Mouse (Mus musculus): ENCODE measurements at regions not wholly inside any gene's neighbourhood (a gene's known extent, or its start where the extent isn't known, plus 50 kb on each side); places are given as distances from the start of the nearest gene placed in this dataset.

- H3K4me3 ChIP-seq (ENCODE audit: control insufficient read depth in 1 of 2, insufficient read depth in 1 of 2, low read depth in 2 of 2, low read length in 2 of 2) = no peak overlapping the region
- H3K27me3 ChIP-seq (ENCODE audit: control insufficient read depth in 1 of 2, insufficient read depth in 2 of 2, low read length in 2 of 2) = no peaks in the 10 kb centered on the region
- H3K79me2 ChIP-seq (ENCODE audit: control insufficient read depth, insufficient read depth, low read length, poor library complexity) = no peaks in the 10 kb centered on the region
- H3K9ac ChIP-seq (ENCODE audit: control insufficient read depth, low read depth, low read length, poor library complexity, severe bottlenecking) = no peak overlapping the region
- H3K9me3 ChIP-seq (replicated peaks; ENCODE audit: insufficient read depth, low read length) = no peaks in the 10 kb centered on the region
- no peak for TF ChIP-seq RAD21 (IDR thresholded peaks at IDR 0.05; ENCODE audit: low read depth, low read length)
- TF ChIP-seq USF2 (IDR thresholded peaks at IDR 0.05; ENCODE audit: borderline replicate concordance in 1 of 2, insufficient read depth in 1 of 2, low read depth in 1 of 2, low read length in 2 of 2) = no peak
- no peak for TF ChIP-seq GABPA (IDR thresholded peaks at IDR 0.05; ENCODE audit: low read depth, low read length)
- no peak for TF ChIP-seq GATA1 (IDR thresholded peaks at IDR 0.05; ENCODE audit: low read depth, low read length)
- TF ChIP-seq MEF2A (IDR thresholded peaks at IDR 0.05; ENCODE audit: extremely low read depth, insufficient replicate concordance, low read depth, low read length, poor library complexity, severe bottlenecking) = no peak
- TF ChIP-seq E2F4 (IDR thresholded peaks at IDR 0.05; ENCODE audit: borderline replicate concordance, low read depth, low read length) = no peak
- no peak for TF ChIP-seq MXI1 (IDR thresholded peaks at IDR 0.05; ENCODE audit: low read depth, low read length)
- no peak for TF ChIP-seq CHD1 (IDR thresholded peaks at IDR 0.05; ENCODE audit: low read depth, low read length)
- no peak for TF ChIP-seq ELF1 (IDR thresholded peaks at IDR 0.05; ENCODE audit: low read depth, low read length)
- TF ChIP-seq TAL1 (IDR thresholded peaks at IDR 0.05; ENCODE audit: low read length) = no peak
- no peak for TF ChIP-seq SMC3 (IDR thresholded peaks at IDR 0.05; ENCODE audit: low read depth, low read length)
- no peak overlapping the region for H3K27ac ChIP-seq (ENCODE audit: control insufficient read depth, low read depth, low read length)
- no peaks in the 10 kb centered on the region for H3K36me3 ChIP-seq (ENCODE audit: control insufficient read depth in 1 of 2, insufficient read depth in 2 of 2, low read length in 2 of 2)
- H3K4me1 ChIP-seq (ENCODE audit: control insufficient read depth in 1 of 2, insufficient read depth in 2 of 2, low read length in 2 of 2) = no peaks in the 10 kb centered on the region
- DNase-seq (ENCODE audit: low read depth, low spot score) = no peak
These were observed 197.2 kb downstream of the Cetn3 start for GRCm38 (mm10) chr13:81980094-81980493.

DNA sequence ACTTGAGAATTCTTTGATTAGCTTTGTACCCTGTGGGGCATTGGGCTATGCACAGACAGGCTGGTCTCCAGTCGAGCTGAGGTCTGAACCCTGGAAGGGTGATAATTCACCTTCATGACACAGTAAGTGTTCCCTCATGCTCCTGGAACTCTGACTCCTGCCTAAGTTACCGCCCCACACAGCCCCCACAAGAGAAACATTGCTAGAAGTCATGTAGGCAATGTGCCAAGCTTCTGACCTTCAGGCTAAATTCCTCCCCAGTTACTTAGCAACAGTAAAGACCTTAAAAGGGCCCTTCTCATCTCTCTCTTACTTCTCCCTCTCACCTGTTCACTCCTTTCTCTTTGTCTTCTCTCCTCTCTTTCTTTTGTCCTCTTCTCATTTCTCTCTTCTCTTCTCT lies 199.6 kb downstream of the Cetn3 start:
- H3K27ac ChIP-seq (ENCODE audit: control insufficient read depth, low read depth, low read length) = no peak overlapping the region
- TF ChIP-seq MEF2A (IDR thresholded peaks at IDR 0.05; ENCODE audit: extremely low read depth, insufficient replicate concordance, low read depth, low read length, poor library complexity, severe bottlenecking) (no peak), UBTF (IDR thresholded peaks at IDR 0.05; ENCODE audit: borderline replicate concordance, insufficient read depth, low read depth, low read length) (no peak), MXI1 (IDR thresholded peaks at IDR 0.05; ENCODE audit: low read depth, low read length) (no peak), TAL1 (IDR thresholded peaks at IDR 0.05; ENCODE audit: low read length) (no peak), CHD2 (IDR thresholded peaks at IDR 0.05; ENCODE audit: low read length) (no peak), GABPA (IDR thresholded peaks at IDR 0.05; ENCODE audit: low read depth, low read length) (no peak), ZKSCAN1 (IDR thresholded peaks at IDR 0.05; ENCODE audit: low read depth, low read length) (no peak)
- no peak overlapping the region for H3K9ac ChIP-seq (ENCODE audit: control insufficient read depth, low read depth, low read length, poor library complexity, severe bottlenecking)
- no peaks in the 10 kb centered on the region for H3K27me3 ChIP-seq (ENCODE audit: control insufficient read depth in 1 of 2, insufficient read depth in 2 of 2, low read length in 2 of 2)
- H3K36me3 ChIP-seq (ENCODE audit: control insufficient read depth in 1 of 2, insufficient read depth in 2 of 2, low read length in 2 of 2) = no peaks in the 10 kb centered on the region
- DNase-seq (ENCODE audit: low read depth, low spot score) = no peak
- H3K79me2 ChIP-seq (ENCODE audit: control insufficient read depth, insufficient read depth, low read length, poor library complexity) = no peaks in the 10 kb centered on the region
- H3K4me3 ChIP-seq (ENCODE audit: control insufficient read depth in 1 of 2, insufficient read depth in 1 of 2, low read depth in 2 of 2, low read length in 2 of 2) = no peak overlapping the region
- H3K9me3 ChIP-seq (replicated peaks; ENCODE audit: insufficient read depth, low read length) = no peaks in the 10 kb centered on the region
- no peaks in the 10 kb centered on the region for H3K4me1 ChIP-seq (ENCODE audit: control insufficient read depth in 1 of 2, insufficient read depth in 2 of 2, low read length in 2 of 2)

Measured in MEL (cell line).